In genomic region chr7:68085338-68085737, GRCm38 (mm10) we compare ENCODE assay signal across 8 mouse cellular contexts.
DNase-seq lines count a peak whose midpoint lies in the region; ATAC-seq and TF ChIP-seq lines count a peak whose summit lies in the region.

No protein-coding gene starts in this region.

- no peaks in the 10 kb centered on the region for H3K27me3 ChIP-seq in hindbrain, embryonic 14.5 days (ENCODE audit: control insufficient read depth, insufficient read depth, low read length)
- H3K27me3 ChIP-seq in limb, embryonic 12.5 days = no peaks in the 10 kb centered on the region
- no peaks in the 10 kb centered on the region for H3K27me3 ChIP-seq in midbrain, embryonic 11.5 days (ENCODE audit: control insufficient read depth, insufficient read depth, low read length)

- H3K4me1 ChIP-seq in hindbrain, embryonic 14.5 days (replicated peaks; ENCODE audit: control insufficient read depth, insufficient read depth, low read length) = peaks cover 37% of the 10 kb centered on the region
- peaks cover 71% of the 10 kb centered on the region for H3K4me1 ChIP-seq in limb, embryonic 12.5 days (replicated peaks)
- H3K4me1 ChIP-seq in midbrain, embryonic 11.5 days (ENCODE audit: control insufficient read depth, insufficient read depth, low read length) = peaks cover 42% of the 10 kb centered on the region

- intact Hi-C loops in gastrocnemius, adult 2 months (cut with DNase I) = loop anchor here (5.0 kb wide), 1 partner anchor 42 kb away; no protein-coding TSS in a partner anchor

- peak overlapping the region; percentile 47 for H3K9ac ChIP-seq in hindbrain, embryonic 14.5 days
- 0 out of 2 replicates have a peak overlapping the region, but pooled peaks have one; percentile 18 for H3K9ac ChIP-seq in limb, embryonic 12.5 days (replicated peaks)
- 0 out of 2 replicates have a peak overlapping the region, but pooled peaks have one; percentile 24 for H3K9ac ChIP-seq in midbrain, embryonic 11.5 days (ENCODE audit: low read length)

- peak overlapping the region; percentile 56 for H3K27ac ChIP-seq in gastrocnemius, adult 2 months
- peak overlapping the region; percentile 86 for H3K27ac ChIP-seq in hindbrain, embryonic 14.5 days
- H3K27ac ChIP-seq in limb, embryonic 12.5 days = peak overlapping the region; percentile 94
- peak overlapping the region; percentile 92 for H3K27ac ChIP-seq in midbrain, embryonic 11.5 days (ENCODE audit: low read depth, low read length)

- peak; percentile 31 for DNase-seq in cerebellum, adult 9-10 months
- peak; percentile 43 for DNase-seq in c-Kit-positive CD71-negative TER-119-negative erythroid progenitor cells, embryonic 14.5 days (ENCODE audit: low read depth)
- peak; percentile 51 for DNase-seq in gastrocnemius, adult 2 months
- DNase-seq in hindbrain, embryonic 14.5 days (ENCODE audit: low spot score) = peak; percentile 66
- DNase-seq in midbrain, embryonic 11.5 days (ENCODE audit: low spot score, missing footprints) = peak; percentile 93
- peak; percentile 45 for DNase-seq in telencephalon, adult 2 months (ENCODE audit: low read depth, low spot score)

- no peak for TF ChIP-seq CTCF in gastrocnemius, adult 2 months (IDR thresholded peaks at IDR 0.05)

- WGBS in hindbrain, embryonic 14.5 days = under 1% methylated on average over 12 of the region's 12 CpGs
- 2% methylated on average over 12 of the region's 12 CpGs for WGBS in limb, embryonic 12.5 days
- WGBS in midbrain, embryonic 11.5 days = under 1% methylated on average over 12 of the region's 12 CpGs

- H3K4me3 ChIP-seq in gastrocnemius, adult 2 months = peak overlapping the region; percentile 62
- H3K4me3 ChIP-seq in hindbrain, embryonic 14.5 days (replicated peaks; ENCODE audit: low read length) = no peak overlapping the region
- H3K4me3 ChIP-seq in limb, embryonic 12.5 days (replicated peaks) = peak overlapping the region; percentile 16; the same call in 1 of the 2 replicates
- H3K4me3 ChIP-seq in midbrain, embryonic 11.5 days (ENCODE audit: low read depth, low read length) = no peak overlapping the region

- H3K36me3 ChIP-seq in hindbrain, embryonic 14.5 days (replicated peaks; ENCODE audit: control insufficient read depth, insufficient read depth) = no peaks in the 10 kb centered on the region
- peaks cover 3% of the 10 kb centered on the region; the same call in 1 of the 2 replicates for H3K36me3 ChIP-seq in limb, embryonic 12.5 days
- no peaks in the 10 kb centered on the region for H3K36me3 ChIP-seq in midbrain, embryonic 11.5 days (ENCODE audit: control insufficient read depth, insufficient read depth, low read length)

- no peaks in the 10 kb centered on the region for H3K9me3 ChIP-seq in hindbrain, embryonic 14.5 days (ENCODE audit: control insufficient read depth, low read length)
- H3K9me3 ChIP-seq in limb, embryonic 12.5 days = no peaks in the 10 kb centered on the region
- no peaks in the 10 kb centered on the region for H3K9me3 ChIP-seq in midbrain, embryonic 11.5 days (ENCODE audit: control insufficient read depth, low read length)

- peak overlapping the region; percentile 27 for H3K4me2 ChIP-seq in hindbrain, embryonic 14.5 days (replicated peaks)
- peak overlapping the region; percentile 53 for H3K4me2 ChIP-seq in limb, embryonic 12.5 days
- H3K4me2 ChIP-seq in midbrain, embryonic 11.5 days = peak overlapping the region; percentile 8; the same call in 1 of the 2 replicates

- ATAC-seq in cerebellum, adult (ENCODE audit: insufficient number of reproducible peaks, low FRiP score, low TSS enrichment) = no peak
- ATAC-seq in hindbrain, embryonic 14.5 days (ENCODE audit: low FRiP score) = peak; percentile 85
- ATAC-seq in limb, embryonic 12.5 days (ENCODE audit: insufficient number of reproducible peaks, insufficient read depth, low FRiP score, low TSS enrichment, low read depth) = peak; percentile 93
- ATAC-seq in midbrain, embryonic 11.5 days (ENCODE audit: low FRiP score) = peak; percentile 92

Comparison
In these comparisons a context has a peak if more than half of its experiments do, and no peak if none do; other contexts are left out.
1. DNase-seq: peak in every context shown above with its lines; median percentile 93 in midbrain, embryonic 11.5 days; 66 in hindbrain, embryonic 14.5 days; 51 in gastrocnemius, adult 2 months; 45 in telencephalon, adult 2 months; 43 in c-Kit-positive CD71-negative TER-119-negative erythroid progenitor cells, embryonic 14.5 days; 31 in cerebellum, adult 9-10 months.
2. H3K4me3 ChIP-seq: peak in gastrocnemius, adult 2 months (single experiment) and limb, embryonic 12.5 days (single experiment); none in hindbrain, embryonic 14.5 days (single experiment) and midbrain, embryonic 11.5 days (single experiment).
3. Peak in every context shown above with its lines, with median percentiles within 50 percentile points of each other: H3K27ac ChIP-seq, H3K4me2 ChIP-seq and H3K9ac ChIP-seq.